Mouse (Mus musculus) midbrain, embryonic 16.5 days (tissue): Measurements from ENCODE around the gene Cacna2d3. TPM values are rescaled to one million over a fixed set of nuclear protein-coding genes. Genes with fewer than 3 reads are reported as not detected.

ENCODE experiments used
- ATAC-seq: fragments of 200-750 bp; cut with Nextera tagmentation; 2 replicates; pipeline ENCODE4 v1.8.0; 2017; ENCODE audit warnings: moderate TSS enrichment
- H3K27ac ChIP-seq: fragments of 300-500 bp; sonication (generic); 2 replicates; pipeline ENCODE4 v1.5.1; 2014; ENCODE audit warnings: mild to moderate bottlenecking, low read length, mixed read lengths
- H3K27me3 ChIP-seq: fragments of 300-500 bp; sonication (generic); 2 replicates; pipeline ENCODE4 v1.6.1; 2014; ENCODE audit warnings: low read depth, low read length, mixed read lengths; ENCODE audit not compliant: control insufficient read depth, insufficient read depth
- H3K36me3 ChIP-seq: fragments of 300-500 bp; sonication (generic); 2 replicates; pipeline ENCODE4 v1.6.1; 2014; ENCODE audit warnings: mild to moderate bottlenecking, low read length, moderate library complexity, mixed read lengths; ENCODE audit not compliant: control insufficient read depth, insufficient read depth
- H3K4me1 ChIP-seq: fragments of 300-500 bp; sonication (generic); 2 replicates; pipeline ENCODE4 v1.6.1; 2014; ENCODE audit warnings: mild to moderate bottlenecking, low read length, mixed read lengths; ENCODE audit not compliant: control insufficient read depth, insufficient read depth
- H3K4me2 ChIP-seq: fragments of 300-500 bp; sonication (generic); 2 replicates; pipeline ENCODE4 v1.6.1; 2014; ENCODE audit warnings: mild to moderate bottlenecking, low read length, mixed read lengths
- H3K4me3 ChIP-seq: fragments of 300-500 bp; sonication (generic); 2 replicates; pipeline ENCODE4 v1.5.1; 2014; ENCODE audit warnings: low read depth, mild to moderate bottlenecking, low read length, moderate library complexity, mixed read lengths
- H3K9ac ChIP-seq: fragments of 300-500 bp; sonication (generic); 2 replicates; pipeline ENCODE4 v1.6.1; 2014; ENCODE audit warnings: low read depth, low read length, mixed read lengths
- H3K9me3 ChIP-seq: fragments of 300-500 bp; sonication (generic); replicated peaks from 2 replicates; pipeline ENCODE4 v1.6.1; 2014; ENCODE audit warnings: mild to moderate bottlenecking, low read length, mixed read lengths; ENCODE audit not compliant: control insufficient read depth, poor library complexity, severe bottlenecking
- WGBS: fragments of 180-500 bp; shearing (Covaris S2); extraction: QIAGEN DNeasy Blood & Tissue Kit; methylation state at CpG from one replicate; pipeline ENCODE4 v1.1.7; 2014; 5-methylcytosine and 5-hydroxymethylcytosine counted together
- polyA plus RNA-seq: library from polyadenylated mRNA; unstranded; fragments of >200 nt; fragmentation: Nextera tagmentation; extraction: Ambion mirVana; gene quantifications from 2 replicates; pipeline ENCODE4 v1.2.1, GENCODE M21; 2015

The Cacna2d3 gene
- polyA plus RNA-seq, 1 experiment from 2014 or later = 31.0 TPM

- no peak overlapping the region for H3K9ac ChIP-seq
Measured at GRCm38 (mm10) chr14:29062676-29063075, 659.0 kb downstream of the Cacna2d3 start.

GRCm38 (mm10) chr14:29061491-29061890 lies 660.2 kb downstream of the Cacna2d3 start:
- H3K27me3 ChIP-seq = no peaks in the 10 kb centered on the region
- WGBS = 100% methylated on average over 1 of the region's 1 CpGs

More at GRCm38 (mm10) chr14:29062676-29063075, 659.0 kb downstream of the Cacna2d3 start:
- Histone ChIP-seq H3K4me3 (no peak overlapping the region), H3K9me3 (no peaks in the 10 kb centered on the region), H3K27ac (no peak overlapping the region), H3K27me3 (no peaks in the 10 kb centered on the region), H3K36me3 (no peaks in the 10 kb centered on the region), H3K4me2 (no peak overlapping the region), H3K4me1 (no peaks in the 10 kb centered on the region)
- whole genome bisulfite sequencing = 89% methylated on average over 2 of the region's 2 CpGs
- ATAC-seq = no peak

GRCm38 (mm10) chr14:29060679-29061078 lies 661.0 kb downstream of the Cacna2d3 start:
- H3K4me3 ChIP-seq = no peak overlapping the region
- no peak overlapping the region for H3K27ac ChIP-seq
- no peaks in the 10 kb centered on the region for H3K36me3 ChIP-seq
- H3K27me3 ChIP-seq = no peaks in the 10 kb centered on the region
- no peaks in the 10 kb centered on the region for H3K9me3 ChIP-seq
- no peak overlapping the region for H3K9ac ChIP-seq
- no peak overlapping the region for H3K4me2 ChIP-seq
- ATAC-seq = no peak
- no peaks in the 10 kb centered on the region for H3K4me1 ChIP-seq

More at GRCm38 (mm10) chr14:29061491-29061890, 660.2 kb downstream of the Cacna2d3 start:
- Histone ChIP-seq H3K27ac (no peak overlapping the region), H3K36me3 (no peaks in the 10 kb centered on the region), H3K4me3 (no peak overlapping the region), H3K4me1 (no peaks in the 10 kb centered on the region), H3K9ac (no peak overlapping the region), H3K4me2 (no peak overlapping the region), H3K9me3 (no peaks in the 10 kb centered on the region)
- no peak for ATAC-seq

- WGBS = 65% methylated on average over 16 of the region's 16 CpGs
- H3K4me3 ChIP-seq = no peak overlapping the region
- ATAC-seq = no peak
- no peaks in the 10 kb centered on the region for H3K36me3 ChIP-seq
- H3K4me1 ChIP-seq = no peaks in the 10 kb centered on the region
- no peak overlapping the region for H3K4me2 ChIP-seq
- no peaks in the 10 kb centered on the region for H3K27me3 ChIP-seq
- no peak overlapping the region for H3K27ac ChIP-seq
- no peak overlapping the region for H3K9ac ChIP-seq
- H3K9me3 ChIP-seq = no peaks in the 10 kb centered on the region
Measured at GRCm38 (mm10) chr14:29051951-29052835, 669.5 kb downstream of the Cacna2d3 start.

- H3K4me3 ChIP-seq = no peak overlapping the region
- H3K4me1 ChIP-seq = no peaks in the 10 kb centered on the region
- no peaks in the 10 kb centered on the region for H3K27me3 ChIP-seq
- no peak overlapping the region for H3K27ac ChIP-seq
- no peak overlapping the region for H3K9ac ChIP-seq
- no peaks in the 10 kb centered on the region for H3K36me3 ChIP-seq
- no peak overlapping the region for H3K4me2 ChIP-seq
- WGBS = 81% methylated on average over 1 of the region's 1 CpGs
- no peak for ATAC-seq
- H3K9me3 ChIP-seq = no peaks in the 10 kb centered on the region
Measured at GRCm38 (mm10) chr14:29042355-29042754, 679.3 kb downstream of the Cacna2d3 start.

- no peaks in the 10 kb centered on the region for H3K4me1 ChIP-seq
- H3K36me3 ChIP-seq = no peaks in the 10 kb centered on the region
- no peak overlapping the region for H3K4me3 ChIP-seq
- no peak for ATAC-seq
- no peak overlapping the region for H3K9ac ChIP-seq
- 92% methylated on average over 1 of the region's 1 CpGs for WGBS
- no peak overlapping the region for H3K4me2 ChIP-seq
- H3K27ac ChIP-seq = no peak overlapping the region
- H3K27me3 ChIP-seq = no peaks in the 10 kb centered on the region
- no peaks in the 10 kb centered on the region for H3K9me3 ChIP-seq
Measured at GRCm38 (mm10) chr14:29041498-29041897, 680.2 kb downstream of the Cacna2d3 start.

GRCm38 (mm10) chr14:29040606-29041364 lies 680.9 kb downstream of the Cacna2d3 start:
- no peak for ATAC-seq
- Histone ChIP-seq H3K9ac (no peak overlapping the region), H3K27me3 (no peaks in the 10 kb centered on the region), H3K4me2 (no peak overlapping the region), H3K9me3 (no peaks in the 10 kb centered on the region), H3K4me1 (no peaks in the 10 kb centered on the region), H3K36me3 (no peaks in the 10 kb centered on the region), H3K27ac (no peak overlapping the region), H3K4me3 (no peak overlapping the region)
- 76% methylated on average over 9 of the region's 9 CpGs for WGBS

- no peak overlapping the region for H3K4me2 ChIP-seq
- no peak overlapping the region for H3K9ac ChIP-seq
- H3K4me3 ChIP-seq = no peak overlapping the region
- H3K9me3 ChIP-seq = no peaks in the 10 kb centered on the region
- H3K4me1 ChIP-seq = no peaks in the 10 kb centered on the region
- H3K27ac ChIP-seq = no peak overlapping the region
- WGBS = 73% methylated on average over 5 of the region's 5 CpGs
- no peaks in the 10 kb centered on the region for H3K27me3 ChIP-seq
- no peak for ATAC-seq
- no peaks in the 10 kb centered on the region for H3K36me3 ChIP-seq
Measured at GRCm38 (mm10) chr14:29038246-29038645, 683.4 kb downstream of the Cacna2d3 start.

- H3K36me3 ChIP-seq = no peaks in the 10 kb centered on the region
- H3K9me3 ChIP-seq = no peaks in the 10 kb centered on the region
- 100% methylated on average over 1 of the region's 1 CpGs for WGBS
- H3K27ac ChIP-seq = no peak overlapping the region
- no peak overlapping the region for H3K9ac ChIP-seq
- H3K4me2 ChIP-seq = no peak overlapping the region
- H3K27me3 ChIP-seq = no peaks in the 10 kb centered on the region
- peaks cover 20% of the 10 kb centered on the region for H3K4me1 ChIP-seq
- ATAC-seq = no peak
- no peak overlapping the region for H3K4me3 ChIP-seq
Measured at GRCm38 (mm10) chr14:29031858-29032395, 689.7 kb downstream of the Cacna2d3 start.
